Mouse (Mus musculus) frontal cortex, postnatal 14 days (tissue): ENCODE results near the gene Ergic1.

Experiments
- DNase-seq, 2 experiments: peaks; one replicate each; pipeline ENCODE4 v3.0.0; 2022; ENCODE audit warnings: low spot score in 2 of 2

Ergic1 gene

DNA sequence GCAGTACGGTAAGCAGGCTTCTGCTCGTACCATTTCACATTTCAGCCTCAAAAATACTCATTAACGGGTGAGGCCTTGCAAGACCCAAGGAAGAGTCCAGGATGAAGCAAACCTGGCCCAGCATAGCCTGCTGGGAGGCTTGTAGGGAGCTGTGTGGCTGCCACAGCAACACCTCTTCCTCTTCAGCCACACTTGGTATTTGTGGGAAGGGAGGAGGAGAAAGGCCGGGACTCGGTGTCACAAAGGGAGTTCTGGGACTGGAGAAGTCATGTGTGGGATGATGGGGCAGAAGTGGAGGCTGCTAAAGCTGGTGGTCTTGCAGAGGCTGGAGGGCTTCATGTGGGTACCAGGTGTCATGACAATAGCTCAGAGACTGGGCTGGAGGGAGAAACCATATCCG is 40.2 kb downstream of the Ergic1 start:
- no peak for DNase-seq

DNA sequence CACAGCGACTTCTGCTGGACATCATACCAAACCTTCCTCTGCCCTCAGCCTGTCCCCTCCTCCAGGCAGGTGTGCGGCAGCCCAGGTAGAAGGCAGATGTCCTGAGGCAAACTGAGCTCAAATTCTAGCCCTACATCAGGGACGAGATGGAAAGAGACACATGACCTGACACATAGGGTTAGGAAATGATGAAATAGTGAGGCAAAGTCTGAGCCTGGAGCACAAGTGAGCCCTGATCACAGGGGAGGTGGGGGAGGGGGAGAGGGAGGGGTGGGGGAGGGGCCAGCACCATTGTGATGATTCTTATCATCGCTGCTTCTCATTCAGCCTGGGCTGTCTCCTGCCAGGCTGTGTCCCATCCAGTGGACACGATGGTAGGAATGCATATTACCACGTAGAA is 40.6 kb downstream of the Ergic1 start:
- DNase-seq = no peak

DNA sequence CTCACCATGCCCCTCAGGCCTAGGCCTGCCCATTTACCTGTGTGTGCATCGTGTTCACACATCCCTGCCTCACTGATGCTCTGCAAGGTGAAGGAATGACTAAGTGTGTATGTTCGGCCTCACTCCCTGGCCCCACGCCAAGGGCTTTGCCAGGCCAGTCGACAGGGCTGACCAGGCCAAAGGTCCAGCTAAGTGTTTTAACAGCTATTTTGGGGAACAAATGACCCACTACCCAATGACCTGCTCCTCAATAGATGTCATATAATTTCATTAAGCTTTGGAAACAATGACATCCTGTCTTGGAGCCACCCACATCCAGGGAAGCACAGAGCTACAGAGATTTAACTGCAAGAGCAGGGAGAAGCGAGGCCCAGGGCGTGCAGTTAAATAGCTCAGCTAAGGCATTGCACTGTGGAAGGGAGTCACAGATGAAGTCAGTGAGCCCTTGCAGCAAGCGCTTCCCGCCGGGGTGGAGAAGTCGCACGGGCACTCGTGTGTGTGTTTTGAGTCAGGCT is 41.1 kb downstream of the Ergic1 start:
- DNase-seq = no peak

DNA sequence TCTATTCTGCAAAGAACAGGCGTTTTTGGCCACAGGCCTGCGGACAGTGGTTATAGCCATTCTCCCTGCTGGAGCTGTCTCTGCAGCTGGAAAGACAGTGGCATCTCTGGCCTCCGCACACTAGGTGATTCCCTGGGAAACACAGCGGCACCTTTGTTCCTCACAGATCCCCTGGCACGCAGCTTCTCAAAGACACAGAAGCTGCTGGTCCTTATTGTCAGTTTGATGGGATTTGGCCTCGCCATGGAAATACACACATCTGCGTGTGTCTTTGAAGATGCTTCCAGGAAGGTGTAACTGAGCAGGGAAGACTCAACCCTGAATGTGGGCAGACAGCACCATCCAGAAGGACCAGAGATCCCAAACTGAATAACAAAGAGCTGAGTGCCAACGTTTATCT is 42.0 kb downstream of the Ergic1 start:
- no peak for DNase-seq

DNA sequence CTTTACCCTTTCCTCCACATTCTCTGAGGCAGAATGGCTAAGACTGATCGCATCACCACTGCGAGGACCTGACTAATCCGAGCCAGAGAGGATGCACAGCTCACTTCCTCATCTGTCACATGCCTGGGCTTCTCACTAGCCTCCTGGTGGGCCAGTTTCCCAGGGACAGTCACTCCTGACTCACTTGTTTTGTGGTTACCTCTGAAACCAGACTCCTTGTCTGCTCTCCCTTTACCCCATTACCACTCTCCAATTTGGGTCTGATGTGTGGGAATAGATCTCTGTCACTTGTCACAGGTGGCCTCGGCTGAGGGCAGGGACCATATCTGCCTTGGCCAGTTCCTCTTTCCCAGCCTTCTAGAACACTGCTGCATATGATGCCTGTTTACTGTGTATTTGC is 44.3 kb downstream of the Ergic1 start:
- DNase-seq = no peak

- no peak for DNase-seq
These were observed 45.2 kb downstream of the Ergic1 start for GRCm38 (mm10) chr17:26606516-26606915.

- DNase-seq = no peak
These were observed 47.1 kb downstream of the Ergic1 start for GRCm38 (mm10) chr17:26608348-26608747.

- DNase-seq = no peak
These were observed 47.6 kb downstream of the Ergic1 start for GRCm38 (mm10) chr17:26608877-26609276.

- DNase-seq = peak; percentile 35 to 56
These were observed 48.5 kb downstream of the Ergic1 start for GRCm38 (mm10) chr17:26609820-26610219.

DNA sequence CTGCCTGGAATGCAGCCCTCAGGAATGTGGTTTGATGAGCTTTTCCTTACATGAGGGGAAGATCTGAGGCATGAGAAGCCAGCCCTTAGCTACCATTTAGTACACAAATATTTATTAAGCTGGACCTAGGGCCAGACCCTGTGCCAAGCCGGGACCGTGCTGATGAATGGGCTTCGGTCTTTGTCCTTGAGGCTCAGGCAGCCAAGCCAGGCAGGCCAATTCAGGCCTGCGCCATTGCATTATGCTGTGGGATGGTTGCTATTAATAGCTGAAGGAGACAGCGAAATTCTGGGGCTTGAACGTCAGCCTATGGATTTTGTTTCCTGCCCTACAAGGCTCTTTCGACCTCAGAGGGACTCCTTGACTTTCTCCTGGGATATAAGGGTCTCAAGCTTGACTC is 50.0 kb downstream of the Ergic1 start:
- DNase-seq = no peak

DNA sequence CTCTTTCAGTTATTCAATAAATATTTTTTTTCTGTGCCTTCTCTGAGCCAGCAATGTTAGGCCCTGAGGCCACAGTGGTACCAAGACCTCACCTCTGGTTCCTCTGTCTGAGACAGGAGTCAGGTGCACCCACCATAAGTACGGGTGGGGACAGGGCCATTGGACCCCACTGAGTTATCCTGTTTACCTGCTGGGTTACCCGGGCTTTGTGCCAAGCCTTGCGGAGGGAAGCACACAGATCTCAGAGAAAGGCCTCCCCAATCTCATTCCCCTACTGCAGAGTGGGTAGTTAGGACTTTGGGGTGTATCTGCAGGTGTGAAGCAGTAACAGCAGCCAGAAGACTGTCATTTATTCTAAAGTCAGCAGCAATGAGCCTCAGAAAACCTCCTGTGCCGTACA is 50.6 kb downstream of the Ergic1 start:
- DNase-seq = no peak

- DNase-seq = no peak
These were observed 53.0 kb downstream of the Ergic1 start for GRCm38 (mm10) chr17:26614286-26614685.

DNA sequence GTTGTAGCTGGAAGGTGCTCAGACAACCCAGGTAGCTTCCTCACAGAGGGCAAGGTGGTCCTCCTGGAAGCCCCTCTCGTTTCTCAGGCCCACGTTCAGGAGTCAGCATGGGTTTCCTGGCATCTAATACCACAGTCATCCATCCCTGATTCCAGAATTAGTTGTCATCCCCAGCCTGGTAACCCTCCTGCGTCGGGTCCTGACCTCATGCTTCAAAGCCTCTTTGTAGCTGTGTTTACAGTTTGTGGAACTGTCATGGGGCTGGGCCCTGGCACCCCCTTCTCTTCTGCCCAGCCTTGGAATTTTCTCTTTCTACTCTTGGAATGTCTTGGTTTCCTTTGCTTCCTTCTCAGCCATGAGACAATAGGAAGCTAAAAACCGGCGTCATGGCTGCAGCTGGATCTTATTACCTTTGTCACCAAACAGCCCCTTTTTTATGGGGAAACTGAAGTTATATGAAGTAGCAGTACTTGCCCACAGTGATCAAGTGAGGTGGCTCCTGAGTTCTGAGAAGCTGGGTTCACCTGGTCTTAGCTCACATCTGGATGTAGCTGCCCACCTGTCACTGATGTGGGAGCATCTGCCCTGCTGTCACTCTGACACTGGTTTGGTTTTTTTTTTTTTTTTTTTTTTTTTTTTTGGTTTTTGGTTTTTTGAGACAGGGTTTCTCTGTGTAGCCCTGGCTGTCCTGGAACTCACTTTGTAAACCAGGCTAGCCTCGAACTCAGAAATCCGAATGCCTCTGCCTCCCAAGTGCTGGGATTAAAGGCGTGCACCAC is 53.6 kb downstream of the Ergic1 start:
- no peak for DNase-seq

DNA sequence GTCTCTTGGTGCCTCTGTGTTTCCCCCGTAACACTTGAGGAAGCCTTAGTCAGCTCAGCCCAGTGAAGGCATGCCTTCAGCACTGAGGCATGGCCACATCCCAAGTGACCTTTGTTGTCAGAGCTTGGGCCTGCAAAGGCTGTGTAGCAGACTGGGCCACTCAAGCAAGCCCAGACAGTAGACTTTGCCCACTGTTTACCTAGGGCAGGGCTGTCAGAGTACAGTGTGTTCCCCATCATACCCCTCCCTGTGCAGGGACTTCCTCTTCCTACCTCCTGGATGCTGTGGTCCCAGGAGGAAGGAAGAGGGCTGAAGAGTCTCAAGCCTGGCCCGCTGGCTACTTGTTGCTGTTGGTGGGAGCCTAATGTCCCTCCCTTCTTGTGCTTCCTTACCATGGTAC is 55.4 kb downstream of the Ergic1 start:
- DNase-seq = no peak

GRCm38 (mm10) chr17:26618498-26618897 is 57.2 kb downstream of the Ergic1 start:
- DNase-seq = no peak

DNA sequence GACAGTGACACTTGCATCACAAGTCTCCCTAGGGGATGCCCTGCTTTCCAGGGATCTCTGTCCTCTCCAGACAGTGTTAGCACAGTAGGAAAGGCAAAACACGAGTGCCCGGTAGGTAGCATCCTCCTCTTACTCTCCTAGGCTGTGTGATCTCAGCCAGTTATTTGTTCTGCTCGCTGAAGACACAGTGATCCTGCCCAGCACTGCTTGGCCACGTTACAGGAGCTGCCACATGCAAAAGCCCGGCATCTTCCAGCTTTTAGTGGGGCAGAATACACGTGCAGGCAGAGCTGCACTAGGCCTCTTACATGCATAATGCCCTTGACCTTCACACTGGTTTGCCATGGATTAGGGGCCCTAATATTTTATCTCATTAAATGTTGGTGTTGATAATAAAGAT is 58.3 kb downstream of the Ergic1 start:
- no peak for DNase-seq

GRCm38 (mm10) chr17:26620292-26620691 is 59.0 kb downstream of the Ergic1 start:
- DNase-seq = no peak

- peak in 1 of 2 experiments; percentile 38 for DNase-seq
These were observed 59.8 kb downstream of the Ergic1 start for GRCm38 (mm10) chr17:26620786-26621766.

DNA sequence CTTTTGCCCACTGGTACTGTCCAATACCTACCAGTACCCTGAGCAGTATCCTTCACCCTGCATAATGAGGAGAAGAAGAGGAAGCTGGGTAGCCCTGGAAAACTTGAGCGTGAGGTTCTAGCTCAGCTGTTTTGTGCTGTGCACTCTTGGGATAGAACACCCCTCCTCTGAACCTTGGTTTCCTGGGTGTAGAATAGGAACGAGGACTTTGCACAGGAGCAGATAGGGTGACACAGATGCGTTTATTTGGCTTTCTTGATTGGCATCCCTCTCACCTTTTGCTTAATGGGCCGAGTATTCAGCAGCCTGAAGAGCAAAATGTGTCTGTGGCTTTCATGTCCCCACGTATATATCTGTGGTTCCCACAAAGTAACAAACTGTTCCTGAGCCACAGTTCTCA is 60.6 kb downstream of the Ergic1 start:
- DNase-seq = no peak

GRCm38 (mm10) chr17:26623991-26624390 is 62.7 kb downstream of the Ergic1 start:
- no peak for DNase-seq

GRCm38 (mm10) chr17:26624999-26625398 is 63.7 kb downstream of the Ergic1 start:
- no peak for DNase-seq

DNA sequence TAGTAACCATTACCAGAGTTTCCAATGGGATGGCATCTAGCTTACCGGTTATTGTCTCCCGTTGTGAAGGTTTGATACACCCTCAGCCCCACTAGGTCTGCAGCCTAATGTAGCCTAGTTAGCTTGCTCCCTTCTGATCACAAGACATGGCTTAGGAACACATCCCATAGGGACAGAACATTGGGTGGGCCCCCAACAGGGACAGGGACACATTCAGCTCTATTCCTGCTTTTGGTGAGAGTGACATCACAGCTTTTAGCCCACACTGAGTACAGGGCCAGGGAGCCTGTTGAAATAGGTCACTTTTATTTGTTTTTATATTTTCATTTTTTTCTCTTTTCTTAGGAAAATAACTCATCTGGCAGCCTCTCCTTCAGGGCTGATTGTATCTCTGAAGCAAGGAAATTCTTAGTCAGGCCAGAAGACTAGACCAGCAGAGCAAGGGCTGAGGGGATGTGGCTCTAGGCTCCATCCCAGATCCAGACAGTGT is 64.3 kb downstream of the Ergic1 start:
- DNase-seq = no peak
